Mouse (Mus musculus): Measurements from ENCODE around the gene Lgals2.

The Lgals2 gene

DNA sequence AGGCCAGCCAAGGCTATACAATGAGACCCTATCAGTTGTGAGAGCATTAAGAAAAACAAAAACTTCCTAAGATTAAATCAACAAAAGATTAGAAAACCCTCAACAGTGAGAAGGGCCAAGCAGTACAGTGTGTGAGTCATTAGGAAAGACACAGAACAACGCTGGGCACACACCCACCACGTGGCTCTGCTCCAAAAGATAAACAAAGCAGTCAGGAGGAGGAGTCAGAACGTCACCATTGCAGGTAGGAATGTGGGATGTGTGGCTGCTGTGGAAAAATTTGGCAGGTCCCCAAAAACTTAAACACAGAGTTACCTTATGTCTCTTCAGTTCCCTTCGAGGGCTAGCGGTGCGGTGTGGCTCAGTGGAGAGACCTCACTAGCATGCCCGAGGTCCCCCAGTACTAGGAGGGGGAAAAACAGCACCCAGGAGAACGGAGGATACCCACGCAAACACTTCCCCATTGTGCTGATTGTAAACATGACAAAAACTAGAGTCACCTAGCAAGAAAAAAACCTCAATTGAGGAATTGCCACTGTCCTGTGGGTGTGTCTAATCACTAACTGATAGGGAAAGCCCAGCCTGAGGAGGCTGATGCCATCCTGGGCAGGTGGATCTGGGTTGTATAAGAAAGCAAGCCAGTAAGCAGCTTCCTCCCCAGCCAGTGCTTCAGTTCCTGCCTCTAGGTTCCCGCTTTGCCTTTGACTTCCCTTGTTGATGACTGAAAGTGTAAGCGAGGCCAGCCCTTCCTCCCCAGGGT is 39.8 kb downstream of the Lgals2 start:
- DNase-seq (ENCODE audit: low spot score in 2 of 2) = no peak

DNA sequence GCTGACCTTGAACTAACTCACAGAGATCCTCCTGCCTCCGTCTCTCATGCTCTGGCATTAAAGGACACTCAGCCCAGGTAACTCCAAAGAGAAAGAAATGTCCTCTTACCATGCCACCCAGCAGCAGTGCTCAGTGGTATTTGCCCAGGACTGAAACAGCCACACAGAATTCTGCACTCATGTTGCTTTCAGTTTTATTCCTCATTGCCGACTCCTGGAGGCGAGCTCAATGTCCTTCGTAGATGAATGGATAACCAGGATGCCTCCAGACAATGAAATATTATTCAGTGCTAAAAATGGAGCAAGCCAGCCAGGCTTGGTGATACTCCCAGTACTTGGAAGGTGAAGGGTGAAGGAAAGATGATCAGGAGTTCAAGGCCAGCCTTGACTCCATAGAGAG is 41.7 kb downstream of the Lgals2 start:
- DNase-seq (ENCODE audit: low spot score in 2 of 2) = no peak

DNA sequence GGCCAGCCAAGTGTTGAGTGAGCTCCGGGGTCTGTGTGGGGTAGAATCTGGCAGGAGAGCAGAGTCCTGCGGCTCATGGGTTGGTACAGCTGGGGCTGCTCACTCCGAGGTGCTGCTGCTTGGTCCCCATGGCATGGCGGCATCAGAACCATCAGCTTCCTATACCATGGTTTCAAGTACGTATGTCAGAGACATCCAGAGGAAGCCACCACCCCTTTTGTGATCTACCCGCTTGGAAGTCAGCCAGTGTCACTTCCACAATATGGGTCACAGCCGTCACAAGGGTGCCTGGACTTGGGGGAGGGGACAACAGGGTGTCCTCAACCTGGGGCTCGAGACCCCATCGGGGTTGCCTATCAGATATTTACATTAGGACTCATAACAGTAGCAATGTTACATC is 45.2 kb downstream of the Lgals2 start:
- DNase-seq (ENCODE audit: low spot score in 2 of 2) = no peak

DNA sequence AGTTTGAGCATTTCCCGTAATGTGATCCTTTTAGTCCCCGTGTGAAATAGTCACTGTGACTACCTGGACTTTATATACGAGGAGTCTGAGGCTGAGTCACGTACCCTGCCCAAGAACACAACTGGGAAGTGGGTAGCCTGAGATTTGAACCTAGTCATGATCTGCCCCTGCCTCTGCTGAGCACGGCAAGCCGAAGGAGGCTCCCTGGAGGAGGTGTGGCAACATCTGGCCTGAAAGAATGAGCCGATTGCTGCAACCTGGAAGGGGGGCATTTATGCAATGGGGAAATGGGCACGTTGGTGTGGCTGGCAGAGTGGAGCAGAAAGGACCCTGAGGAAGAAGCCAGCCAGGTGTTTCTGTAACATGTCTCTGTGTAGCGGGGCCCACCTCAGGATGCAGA is 45.6 kb downstream of the Lgals2 start:
- DNase-seq (ENCODE audit: low spot score in 2 of 2) = no peak

DNA sequence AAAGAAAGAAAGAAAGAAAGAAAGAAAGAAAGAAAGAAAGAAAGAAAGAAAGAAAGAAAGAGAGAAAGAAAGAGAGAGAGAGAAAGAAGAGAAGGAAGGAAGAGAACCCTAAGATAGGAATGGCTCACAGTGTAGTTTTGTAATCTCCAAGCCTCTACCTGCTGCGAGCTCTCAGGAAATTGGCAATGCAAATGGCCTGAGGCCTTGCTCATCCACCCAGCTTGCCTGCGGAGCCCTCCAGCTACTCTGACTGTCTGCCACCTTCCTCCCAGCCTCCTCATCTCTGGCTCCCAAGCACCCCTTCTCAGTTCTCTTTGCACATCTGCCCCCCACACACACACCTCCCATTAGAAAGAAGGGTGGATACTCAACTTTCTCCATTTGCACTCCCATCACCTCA is 46.3 kb downstream of the Lgals2 start:
- DNase-seq (ENCODE audit: low spot score in 2 of 2) = no peak

DNA sequence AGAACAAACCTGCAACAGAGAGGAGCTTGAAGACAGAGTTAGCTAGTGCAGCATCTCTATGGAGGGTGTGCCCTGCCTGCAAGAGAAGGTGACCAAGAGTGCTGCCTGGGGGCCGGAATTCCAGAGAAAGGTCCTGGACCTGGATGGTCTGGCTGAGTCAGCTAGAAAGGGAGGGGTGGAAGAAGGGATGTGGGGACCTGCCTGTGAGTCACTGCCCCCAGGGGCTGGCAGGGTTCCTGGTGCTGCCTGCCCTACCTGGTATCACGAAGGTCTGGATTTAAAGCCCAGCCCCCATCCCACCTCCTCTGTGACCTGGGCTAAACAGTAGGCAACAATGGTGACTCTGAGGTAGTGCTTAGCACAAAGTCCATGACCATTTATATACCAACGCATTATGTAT is 48.2 kb downstream of the Lgals2 start:
- no peak for DNase-seq (ENCODE audit: low spot score in 2 of 2)

DNA sequence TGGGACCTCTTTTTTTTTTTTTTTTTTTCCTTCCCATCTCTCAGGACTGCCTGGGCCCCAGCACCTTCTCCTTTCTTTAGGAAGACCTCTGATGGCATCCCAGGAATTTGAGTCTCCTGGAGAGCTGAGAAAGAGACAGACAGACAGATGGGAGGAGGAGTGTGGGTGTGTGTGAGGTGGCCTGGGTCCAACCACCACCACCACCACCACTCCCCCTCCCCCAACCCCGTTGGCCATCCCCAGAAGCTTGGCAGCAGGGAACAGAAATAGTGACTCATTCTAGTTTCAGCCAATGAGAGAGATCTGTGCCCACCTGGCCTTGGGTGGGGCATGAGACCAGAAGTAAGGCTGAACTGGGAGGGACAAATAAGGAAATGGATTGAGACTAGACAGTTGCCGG is 48.7 kb downstream of the Lgals2 start:
- no peak for DNase-seq (ENCODE audit: low spot score in 2 of 2)

DNA sequence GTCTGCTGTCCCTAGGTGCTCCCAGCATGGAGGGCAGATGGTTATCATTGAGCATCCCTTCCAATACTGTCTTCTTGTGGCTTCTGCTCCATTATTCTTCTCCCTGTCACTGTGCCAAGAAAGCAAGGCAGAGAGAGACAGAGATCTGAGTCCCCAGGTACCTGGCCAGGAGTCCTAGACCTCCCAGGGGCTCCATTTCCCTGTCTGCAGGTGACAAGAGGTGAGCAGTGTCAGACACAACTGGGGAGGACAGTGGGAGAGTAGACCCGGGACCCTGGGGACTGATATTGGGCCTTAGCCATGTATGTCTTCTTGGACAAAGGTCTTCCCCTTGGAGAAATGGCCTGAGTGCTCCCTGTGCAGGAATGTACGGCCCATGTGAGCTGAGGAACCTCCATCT is 50.0 kb downstream of the Lgals2 start:
- no peak for DNase-seq (ENCODE audit: low spot score in 2 of 2)

DNA sequence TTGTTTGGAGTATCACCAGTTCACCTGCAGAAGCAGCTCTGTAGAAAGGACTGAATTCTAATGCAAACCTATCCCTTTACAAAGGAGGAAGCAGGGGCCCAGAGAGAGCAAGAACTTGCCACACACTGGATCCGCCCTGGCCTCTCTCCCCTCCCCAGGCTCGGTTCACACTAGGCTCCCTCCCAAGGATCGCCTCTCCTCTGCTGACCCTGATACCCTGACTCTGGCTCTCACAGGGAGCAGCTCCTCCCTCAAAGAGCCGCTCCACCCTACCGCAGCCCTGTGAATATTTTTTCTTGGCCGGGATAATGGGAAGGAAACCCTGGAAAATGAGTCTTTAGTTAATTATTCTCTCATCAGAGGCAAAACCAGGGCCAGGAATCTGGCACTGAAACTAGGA is 51.0 kb downstream of the Lgals2 start:
- DNase-seq (ENCODE audit: low spot score in 2 of 2) = no peak

DNA sequence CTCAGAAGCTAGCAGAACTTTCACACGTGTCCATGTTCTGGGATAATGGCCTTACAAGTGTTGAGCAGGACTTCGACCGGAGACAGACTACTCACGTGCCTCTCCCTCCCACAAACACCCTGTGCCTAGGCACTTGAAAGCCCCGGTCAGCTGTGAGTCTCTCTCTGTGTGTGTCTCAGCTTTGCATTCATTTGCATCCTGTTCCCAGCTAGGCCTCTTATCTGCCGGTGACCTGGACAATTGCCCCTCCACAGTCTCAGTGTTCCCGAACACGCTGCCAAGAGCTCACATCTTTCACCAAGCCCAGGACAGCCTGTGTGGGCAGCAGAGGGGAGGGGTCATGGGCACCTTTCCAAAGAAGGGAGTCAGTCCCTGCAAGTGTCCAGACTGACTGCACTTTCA is 51.8 kb downstream of the Lgals2 start:
- no peak for DNase-seq (ENCODE audit: low spot score in 2 of 2)

DNA sequence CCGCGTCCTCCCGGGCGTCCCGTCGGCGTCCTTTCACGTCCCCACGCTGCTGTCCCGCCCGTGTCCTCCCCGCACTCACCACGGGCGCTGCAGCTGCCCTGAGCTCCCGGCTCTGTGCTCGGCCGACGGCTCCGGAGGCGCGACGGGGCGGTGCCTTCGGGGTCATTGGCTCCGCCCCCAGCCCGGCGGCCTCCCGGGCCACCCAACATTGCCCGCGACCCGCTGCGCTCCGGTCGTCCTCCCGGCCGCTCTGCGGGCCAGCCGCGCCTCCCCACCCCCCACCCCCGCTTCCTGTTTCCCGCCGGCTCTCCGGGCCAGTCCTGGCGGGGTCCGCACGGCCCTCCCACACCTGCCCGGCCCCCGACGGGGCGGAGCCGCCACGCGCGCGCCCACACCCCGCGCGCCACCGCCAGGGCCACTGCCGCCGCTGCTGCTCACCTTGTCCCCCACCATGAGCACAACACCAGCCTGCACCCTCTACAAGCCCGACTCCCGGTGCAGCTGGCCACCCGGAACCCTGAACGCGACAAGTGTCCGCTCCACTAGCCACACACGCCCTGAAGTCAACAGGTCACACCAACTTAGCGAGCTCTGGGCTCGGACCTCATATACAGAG is 52.4 kb downstream of the Lgals2 start, which contains the start of gene Card10:
Gene Card10, minus strand, starts transcription at position 267 of the 616 bp plus-strand sequence.
- DNase-seq (ENCODE audit: low spot score in 2 of 2) = peak; percentile 36 to 75

DNA sequence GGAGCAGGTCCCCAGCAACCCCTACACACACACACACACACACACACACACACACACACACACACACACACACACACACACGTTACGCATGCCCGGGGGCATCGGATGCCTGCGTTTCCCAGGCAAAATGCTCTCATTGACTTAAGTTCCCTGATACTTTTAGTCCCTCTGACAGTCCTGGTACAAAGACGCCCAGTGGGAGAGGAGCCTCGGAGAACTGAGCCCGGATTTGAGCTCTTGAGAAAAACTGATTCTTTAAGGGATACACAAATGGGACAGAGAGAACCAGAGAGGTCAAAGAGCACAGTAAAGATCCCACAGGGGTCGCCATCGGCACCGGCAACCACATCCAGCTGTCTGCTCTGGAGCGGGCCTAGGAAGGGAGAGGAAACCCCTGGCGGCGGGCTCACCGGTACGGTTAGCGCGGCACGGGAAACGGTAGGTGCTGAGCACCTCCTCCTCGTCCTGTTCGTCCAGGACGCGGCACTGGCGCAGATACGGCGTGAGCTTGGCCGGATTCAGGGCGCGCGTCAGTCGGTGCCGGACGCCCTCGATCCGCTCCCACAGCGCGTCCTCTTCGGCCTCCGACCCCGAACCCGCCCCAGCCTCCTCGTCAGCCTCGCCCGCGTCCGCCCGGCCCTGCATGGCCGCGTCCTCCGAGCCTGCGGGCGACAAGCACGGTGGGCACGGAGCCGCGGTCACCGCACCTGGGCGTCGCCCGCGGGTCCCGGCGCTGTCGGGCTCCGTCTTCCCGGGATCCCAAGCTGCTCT is 53.2 kb downstream of the Lgals2 start:
- DNase-seq (ENCODE audit: low spot score in 2 of 2) = no peak

DNA sequence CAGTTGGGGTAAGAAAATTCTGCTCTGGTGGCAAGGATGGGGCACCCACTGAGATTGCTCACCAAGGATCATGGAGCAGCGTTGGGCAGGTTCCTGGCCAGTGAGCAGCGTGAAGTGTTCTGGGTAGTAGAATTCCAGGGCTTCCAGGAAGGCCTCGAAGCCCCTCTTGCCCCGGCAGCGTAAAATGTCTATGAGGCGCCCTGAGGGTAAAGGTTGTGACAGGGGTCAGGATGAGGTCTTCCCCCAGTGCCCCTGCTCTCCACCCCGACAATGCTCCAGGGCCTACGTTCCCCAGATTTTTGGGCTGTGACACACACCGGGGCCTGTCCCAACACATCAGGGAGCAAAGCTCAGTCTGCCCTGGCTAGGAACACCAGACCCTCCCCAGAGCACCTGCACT is 53.8 kb downstream of the Lgals2 start:
- no peak for DNase-seq (ENCODE audit: low spot score in 2 of 2)
